Mouse (Mus musculus) embryonic facial prominence, embryonic 12.5 days (tissue): ENCODE results near the gene Tbkbp1. TPM values are rescaled to one million over a fixed set of nuclear protein-coding genes. Genes with fewer than 3 reads are reported as not detected.
"Not testable (repeated sequence)": the region's sequence is repeated elsewhere in the genome, so short reads cannot be mapped to it uniquely, and the experiment has no call there.

ENCODE experiments used
- ATAC-seq: fragments of 200-750 bp; cut with Nextera tagmentation; 2 replicates; pipeline ENCODE4 v1.8.0; 2017; ENCODE audit not compliant: insufficient number of reproducible peaks, insufficient read depth, low FRiP score, low TSS enrichment
- H3K27ac ChIP-seq: fragments of 300-500 bp; sonication (generic); 2 replicates; pipeline ENCODE4 v1.5.1; 2016; ENCODE audit warnings: mild to moderate bottlenecking
- H3K27me3 ChIP-seq: fragments of 300-500 bp; sonication (generic); 2 replicates; pipeline ENCODE4 v1.6.1; 2016; ENCODE audit warnings: mild to moderate bottlenecking, moderate library complexity
- H3K36me3 ChIP-seq: fragments of 300-500 bp; sonication (generic); 2 replicates; pipeline ENCODE4 v1.6.1; 2016; ENCODE audit warnings: mild to moderate bottlenecking
- H3K4me1 ChIP-seq: fragments of 300-500 bp; sonication (generic); 2 replicates; pipeline ENCODE4 v1.6.1; 2016
- H3K4me2 ChIP-seq: fragments of 300-500 bp; sonication (generic); replicated peaks from 2 replicates; pipeline ENCODE4 v1.6.1; 2016; ENCODE audit warnings: mild to moderate bottlenecking, moderate library complexity
- H3K4me3 ChIP-seq: fragments of 300-500 bp; sonication (generic); 2 replicates; pipeline ENCODE4 v1.5.1; 2016; ENCODE audit warnings: mild to moderate bottlenecking
- H3K9ac ChIP-seq: fragments of 300-500 bp; sonication (generic); 2 replicates; pipeline ENCODE4 v1.6.1; 2016; ENCODE audit warnings: mild to moderate bottlenecking, moderate library complexity
- H3K9me3 ChIP-seq: fragments of 300-500 bp; sonication (generic); 2 replicates; pipeline ENCODE4 v1.6.1; 2016; ENCODE audit warnings: mild to moderate bottlenecking, moderate library complexity
- WGBS: fragments of 180-500 bp; shearing (Covaris S2); methylation state at CpG from one replicate; pipeline ENCODE4 v1.1.7; 2016; 5-methylcytosine and 5-hydroxymethylcytosine counted together
- polyA plus RNA-seq: library from polyadenylated mRNA; unstranded; fragments of >200 nt; fragmentation: Nextera tagmentation; extraction: Ambion mirVana; gene quantifications from 2 replicates; pipeline ENCODE4 v1.2.1, GENCODE M21; 2016

Gene Tbkbp1
- polyA plus RNA-seq, result 9.6 and 10.4 TPM in 2 replicates

GRCm38 (mm10) chr11:97151343-97151801 lies at the start of gene Tbkbp1:
TSS of gene Tbkbp1 (minus strand) at chr11:97151495.
- H3K27me3 ChIP-seq, result peaks cover 4% of the 10 kb centered on the region; the same call in 1 of the 2 replicates
- H3K36me3 ChIP-seq, result peaks cover 32% of the 10 kb centered on the region
- H3K9me3 ChIP-seq, result no peaks in the 10 kb centered on the region
- H3K27ac ChIP-seq, result peak within 1 kb of the TSS; percentile 92
- peak within 1 kb of the TSS; percentile 88 for H3K9ac ChIP-seq
- ATAC-seq, result peak; percentile 5; the same call in 1 of the 2 replicates
- WGBS, result 1% methylated on average over 33 of the region's 64 CpGs
- peaks cover 51% of the 10 kb centered on the region for H3K4me1 ChIP-seq
- H3K4me2 ChIP-seq, result peak within 1 kb of the TSS; percentile 69
- H3K4me3 ChIP-seq, result peak within 1 kb of the TSS; percentile 61

- no peaks in the 10 kb centered on the region for H3K36me3 ChIP-seq
- H3K4me1 ChIP-seq, result no peaks in the 10 kb centered on the region
- 86% methylated on average over 6 of the region's 6 CpGs for WGBS
- H3K27ac ChIP-seq, result no peak overlapping the region
- no peak overlapping the region for H3K4me3 ChIP-seq
- no peak overlapping the region for H3K4me2 ChIP-seq
- H3K9me3 ChIP-seq, result no peaks in the 10 kb centered on the region
- H3K9ac ChIP-seq, result no peak overlapping the region
- ATAC-seq, result no peak
- no peaks in the 10 kb centered on the region for H3K27me3 ChIP-seq
Measured at GRCm38 (mm10) chr11:97199519-97199918, 48.2 kb upstream of the Tbkbp1 start.

GRCm38 (mm10) chr11:97198601-97199000 lies 47.3 kb upstream of the Tbkbp1 start:
- WGBS, result 15% methylated on average over 5 of the region's 5 CpGs
- Histone ChIP-seq H3K4me3 (no peak overlapping the region), H3K4me1 (no peaks in the 10 kb centered on the region), H3K9me3 (no peaks in the 10 kb centered on the region), H3K27me3 (no peaks in the 10 kb centered on the region), H3K4me2 (no peak overlapping the region), H3K36me3 (no peaks in the 10 kb centered on the region), H3K27ac (no peak overlapping the region), H3K9ac (no peak overlapping the region)
- ATAC-seq, result no peak

GRCm38 (mm10) chr11:97197021-97197420 lies 45.7 kb upstream of the Tbkbp1 start:
- H3K36me3 ChIP-seq, result no peaks in the 10 kb centered on the region
- H3K9me3 ChIP-seq, result no peaks in the 10 kb centered on the region
- no peaks in the 10 kb centered on the region for H3K27me3 ChIP-seq
- H3K4me2 ChIP-seq, result no peak overlapping the region
- no peak overlapping the region for H3K27ac ChIP-seq
- no peak overlapping the region for H3K4me3 ChIP-seq
- 82% methylated on average over 8 of the region's 8 CpGs for WGBS
- ATAC-seq, result no peak
- no peaks in the 10 kb centered on the region for H3K4me1 ChIP-seq
- H3K9ac ChIP-seq, result no peak overlapping the region

GRCm38 (mm10) chr11:97196541-97196940 lies 45.2 kb upstream of the Tbkbp1 start:
- WGBS, result 72% methylated on average over 12 of the region's 12 CpGs
- ATAC-seq, result no peak

GRCm38 (mm10) chr11:97192621-97192951 lies 41.3 kb upstream of the Tbkbp1 start:
- no peak for ATAC-seq

More at GRCm38 (mm10) chr11:97196541-97196940, 45.2 kb upstream of the Tbkbp1 start:
- no peak overlapping the region for H3K27ac ChIP-seq
- H3K9ac ChIP-seq, result no peak overlapping the region
- no peak overlapping the region for H3K4me3 ChIP-seq
- H3K4me2 ChIP-seq, result no peak overlapping the region
- no peaks in the 10 kb centered on the region for H3K36me3 ChIP-seq
- H3K27me3 ChIP-seq, result no peaks in the 10 kb centered on the region
- H3K4me1 ChIP-seq, result no peaks in the 10 kb centered on the region
- no peaks in the 10 kb centered on the region for H3K9me3 ChIP-seq

GRCm38 (mm10) chr11:97191915-97192620 lies 40.8 kb upstream of the Tbkbp1 start:
- 73% methylated on average over 6 of the region's 6 CpGs for WGBS
- ATAC-seq, result no peak
- Histone ChIP-seq H3K9ac (no peak overlapping the region), H3K4me1 (no peaks in the 10 kb centered on the region), H3K4me3 (no peak overlapping the region), H3K9me3 (no peaks in the 10 kb centered on the region), H3K4me2 (no peak overlapping the region), H3K27ac (no peak overlapping the region), H3K27me3 (no peaks in the 10 kb centered on the region), H3K36me3 (no peaks in the 10 kb centered on the region)

More at GRCm38 (mm10) chr11:97192621-97192951, 41.3 kb upstream of the Tbkbp1 start:
- no peak overlapping the region for H3K27ac ChIP-seq
- no peak overlapping the region for H3K4me3 ChIP-seq
- H3K4me2 ChIP-seq, result no peak overlapping the region
- no peaks in the 10 kb centered on the region for H3K27me3 ChIP-seq
- no peak overlapping the region for H3K9ac ChIP-seq
- no peaks in the 10 kb centered on the region for H3K36me3 ChIP-seq
- H3K9me3 ChIP-seq, result no peaks in the 10 kb centered on the region
- no peaks in the 10 kb centered on the region for H3K4me1 ChIP-seq

GRCm38 (mm10) chr11:97190992-97191391 lies 39.7 kb upstream of the Tbkbp1 start:
- Histone ChIP-seq H3K4me3 (no peak overlapping the region), H3K4me1 (peaks cover 6% of the 10 kb centered on the region), H3K36me3 (no peaks in the 10 kb centered on the region), H3K9me3 (no peaks in the 10 kb centered on the region), H3K9ac (no peak overlapping the region), H3K27ac (no peak overlapping the region), H3K27me3 (no peaks in the 10 kb centered on the region), H3K4me2 (no peak overlapping the region)
- no peak for ATAC-seq
- 91% methylated on average over 6 of the region's 6 CpGs for WGBS

- 91% methylated on average over 6 of the region's 6 CpGs for WGBS
- not testable (repeated sequence) for H3K9ac ChIP-seq, H3K27me3 ChIP-seq, H3K36me3 ChIP-seq, H3K9me3 ChIP-seq, ATAC-seq, H3K4me2 ChIP-seq, H3K4me3 ChIP-seq, H3K27ac ChIP-seq
- H3K4me1 ChIP-seq, result peaks cover 12% of the 10 kb centered on the region
Measured at GRCm38 (mm10) chr11:97189645-97190044, 38.4 kb upstream of the Tbkbp1 start.

- H3K4me3 ChIP-seq, result peak overlapping the region; percentile 94
- peaks cover 13% of the 10 kb centered on the region for H3K36me3 ChIP-seq
- H3K9me3 ChIP-seq, result no peaks in the 10 kb centered on the region
- H3K27me3 ChIP-seq, result no peaks in the 10 kb centered on the region
- WGBS, result 39% methylated on average over 3 of the region's 3 CpGs
- H3K9ac ChIP-seq, result no peak overlapping the region
- peaks cover 15% of the 10 kb centered on the region for H3K4me1 ChIP-seq
- H3K4me2 ChIP-seq, result peak overlapping the region; percentile 78
- ATAC-seq, result no peak
- 0 out of 2 replicates have a peak overlapping the region, but pooled peaks have one; percentile 96 for H3K27ac ChIP-seq
Measured at GRCm38 (mm10) chr11:97189231-97189630, 37.9 kb upstream of the Tbkbp1 start.

GRCm38 (mm10) chr11:97188643-97188955 lies 37.3 kb upstream of the Tbkbp1 start:
- H3K27ac ChIP-seq, result peak overlapping the region; percentile 96
- no peaks in the 10 kb centered on the region for H3K9me3 ChIP-seq
- no peak for ATAC-seq
- H3K36me3 ChIP-seq, result peaks cover 19% of the 10 kb centered on the region
- H3K4me1 ChIP-seq, result peaks cover 17% of the 10 kb centered on the region
- H3K4me3 ChIP-seq, result peak overlapping the region; percentile 94
- WGBS, result under 1% methylated on average over 15 of the region's 15 CpGs
- peak overlapping the region; percentile 78 for H3K4me2 ChIP-seq
- peak overlapping the region; percentile 72 for H3K9ac ChIP-seq
- H3K27me3 ChIP-seq, result no peaks in the 10 kb centered on the region

GRCm38 (mm10) chr11:97187764-97188642 lies 36.7 kb upstream of the Tbkbp1 start, which contains the start of gene Kpnb1:
TSS of gene Kpnb1 (minus strand) at chr11:97187881.
- Histone ChIP-seq H3K9ac (peak within 1 kb of the TSS; percentile 93), H3K4me2 (peak within 1 kb of the TSS; percentile 78), H3K36me3 (peaks cover 24% of the 10 kb centered on the region), H3K27ac (peak within 1 kb of the TSS; percentile 98), H3K4me1 (peaks cover 17% of the 10 kb centered on the region), H3K9me3 (no peaks in the 10 kb centered on the region), H3K27me3 (no peaks in the 10 kb centered on the region), H3K4me3 (peak within 1 kb of the TSS; percentile 94)
- under 1% methylated on average over 94 of the region's 101 CpGs for WGBS
- ATAC-seq, result peak; percentile 98
